Mouse (Mus musculus) forebrain, embryonic 15.5 days (tissue): Measurements from ENCODE around the gene Dapk3. TPM values are rescaled to one million over a fixed set of nuclear protein-coding genes. Genes with fewer than 3 reads are reported as not detected.
"Not testable (repeated sequence)": the region's sequence is repeated elsewhere in the genome, so short reads cannot be mapped to it uniquely, and the experiment has no call there.

ENCODE experiments used
- ATAC-seq: fragments of 200-750 bp; cut with Nextera tagmentation; replicated peaks from 2 replicates; pipeline ENCODE4 v1.8.0; 2017; ENCODE audit warnings: mild to moderate bottlenecking, moderate TSS enrichment, moderate library complexity
- H3K27ac ChIP-seq: fragments of 300-500 bp; sonication (generic); replicated peaks from 2 replicates; pipeline ENCODE4 v1.5.1; 2015; ENCODE audit warnings: mild to moderate bottlenecking, inconsistent platforms
- H3K27me3 ChIP-seq: fragments of 300-500 bp; sonication (generic); 2 replicates; pipeline ENCODE4 v1.6.1; 2015; ENCODE audit warnings: inconsistent platforms
- H3K36me3 ChIP-seq: fragments of 300-500 bp; sonication (generic); 2 replicates; pipeline ENCODE4 v1.6.1; 2015; ENCODE audit warnings: mild to moderate bottlenecking, inconsistent platforms
- H3K4me1 ChIP-seq: fragments of 300-500 bp; sonication (generic); 2 replicates; pipeline ENCODE4 v1.6.1; 2015; ENCODE audit warnings: inconsistent platforms
- H3K4me2 ChIP-seq: fragments of 300-500 bp; sonication (generic); replicated peaks from 2 replicates; pipeline ENCODE4 v1.6.1; 2015; ENCODE audit warnings: mild to moderate bottlenecking, inconsistent platforms
- H3K4me3 ChIP-seq: fragments of 300-500 bp; sonication (generic); 2 replicates; pipeline ENCODE4 v1.5.1; 2015; ENCODE audit warnings: mild to moderate bottlenecking, inconsistent platforms
- H3K9ac ChIP-seq: fragments of 300-500 bp; sonication (generic); replicated peaks from 2 replicates; pipeline ENCODE4 v1.6.1; 2015; ENCODE audit warnings: mild to moderate bottlenecking, inconsistent platforms
- H3K9me3 ChIP-seq: fragments of 300-500 bp; sonication (generic); 2 replicates; pipeline ENCODE4 v1.6.1; 2016; ENCODE audit warnings: inconsistent platforms
- WGBS: fragments of 180-500 bp; shearing (Covaris S2); methylation state at CpG from one replicate; pipeline ENCODE4 v1.1.7; 2015; ENCODE audit warnings: mixed read lengths; 5-methylcytosine and 5-hydroxymethylcytosine counted together
- polyA plus RNA-seq: library from polyadenylated mRNA; unstranded; fragments of >200 nt; fragmentation: Nextera tagmentation; extraction: Ambion mirVana; gene quantifications from 2 replicates; pipeline ENCODE4 v1.2.1, GENCODE M21; 2015

Dapk3 gene
- polyA plus RNA-seq, 1 experiment from 2014 or later: 56.8 TPM

DNA sequence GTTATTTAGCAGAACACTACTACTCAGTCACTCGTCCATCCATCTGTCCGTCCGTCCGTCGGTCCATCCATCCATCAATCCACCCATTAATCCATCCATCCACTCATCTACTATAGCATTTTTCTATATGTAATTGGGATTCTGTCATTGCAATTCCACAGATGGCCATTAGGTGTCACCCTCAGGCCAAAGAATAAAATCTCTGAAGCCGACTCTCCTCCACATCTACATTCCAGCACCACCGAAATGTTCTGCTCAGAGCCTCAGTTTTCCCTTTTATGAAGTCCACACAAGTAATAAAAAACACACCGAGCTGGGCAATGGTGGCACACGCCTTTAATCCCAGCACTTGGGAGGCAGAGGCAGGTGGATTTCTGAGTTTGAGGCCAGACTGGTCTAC is 15.4 kb downstream of the Dapk3 start:
- Histone ChIP-seq H3K27me3 (peaks cover 35% of the 10 kb centered on the region; the same call in 1 of the 2 replicates), H3K4me2 (no peak overlapping the region), H3K4me1 (peaks cover 6% of the 10 kb centered on the region), H3K27ac (no peak overlapping the region), H3K9ac (no peak overlapping the region), H3K36me3 (no peaks in the 10 kb centered on the region), H3K9me3 (no peaks in the 10 kb centered on the region), H3K4me3 (no peak overlapping the region)
- WGBS: 3% methylated on average over 9 of the region's 9 CpGs
- ATAC-seq: no peak

DNA sequence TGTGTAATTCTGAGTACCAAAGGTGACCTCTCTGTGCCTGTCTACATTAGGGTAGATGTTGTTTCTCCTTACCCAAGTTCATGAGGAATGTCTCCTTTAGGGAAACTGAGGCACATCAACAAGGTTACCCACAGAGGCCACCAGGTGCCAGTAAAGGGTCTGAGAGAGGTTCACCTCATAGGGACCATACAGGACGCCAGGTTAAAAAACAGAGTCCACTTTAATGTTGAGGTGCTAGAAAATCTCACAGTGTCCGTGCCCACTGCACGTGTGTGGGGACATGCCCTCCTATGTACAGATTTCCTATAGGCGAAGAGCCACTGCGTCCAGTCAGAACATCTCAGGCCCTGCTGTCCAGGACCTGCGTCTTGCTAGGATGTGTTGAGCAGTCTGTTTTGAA is 16.2 kb downstream of the Dapk3 start:
- Histone ChIP-seq H3K27me3 (peaks cover 33% of the 10 kb centered on the region; the same call in 1 of the 2 replicates), H3K4me1 (0 out of 2 replicates have a peak, but pooled peaks cover 3% of the 10 kb centered on the region), H3K4me2 (no peak overlapping the region), H3K27ac (no peak overlapping the region), H3K9me3 (no peaks in the 10 kb centered on the region), H3K9ac (no peak overlapping the region), H3K4me3 (no peak overlapping the region), H3K36me3 (no peaks in the 10 kb centered on the region)
- WGBS: 86% methylated on average over 6 of the region's 6 CpGs
- no peak for ATAC-seq

DNA sequence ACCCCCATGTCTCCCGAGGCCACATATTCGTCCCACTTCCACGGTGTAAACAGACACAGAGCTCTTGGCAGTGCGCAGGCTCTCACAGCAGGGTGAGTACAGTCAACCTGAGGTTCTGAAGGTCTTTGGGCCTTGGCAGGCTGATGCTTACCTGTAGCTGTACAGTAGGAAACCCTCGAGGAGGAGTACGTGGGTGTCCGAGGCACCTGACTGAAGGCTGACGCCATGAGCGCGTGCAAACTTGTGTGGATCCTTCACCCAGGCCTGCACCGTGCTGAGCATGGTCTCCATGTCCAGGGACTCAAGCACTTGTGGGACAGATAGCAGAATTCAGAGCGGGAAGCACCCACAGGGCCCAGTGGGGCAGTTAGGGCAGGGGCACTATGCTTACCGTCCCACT is 17.3 kb downstream of the Dapk3 start:
- 88% methylated on average over 13 of the region's 13 CpGs for WGBS
- Histone ChIP-seq H3K27me3 (peaks cover 21% of the 10 kb centered on the region; the same call in 1 of the 2 replicates), H3K4me1 (no peaks in the 10 kb centered on the region), H3K36me3 (peaks cover 7% of the 10 kb centered on the region), H3K4me3 (no peak overlapping the region), H3K9ac (no peak overlapping the region), H3K4me2 (no peak overlapping the region), H3K27ac (no peak overlapping the region), H3K9me3 (no peaks in the 10 kb centered on the region)
- ATAC-seq: no peak

DNA sequence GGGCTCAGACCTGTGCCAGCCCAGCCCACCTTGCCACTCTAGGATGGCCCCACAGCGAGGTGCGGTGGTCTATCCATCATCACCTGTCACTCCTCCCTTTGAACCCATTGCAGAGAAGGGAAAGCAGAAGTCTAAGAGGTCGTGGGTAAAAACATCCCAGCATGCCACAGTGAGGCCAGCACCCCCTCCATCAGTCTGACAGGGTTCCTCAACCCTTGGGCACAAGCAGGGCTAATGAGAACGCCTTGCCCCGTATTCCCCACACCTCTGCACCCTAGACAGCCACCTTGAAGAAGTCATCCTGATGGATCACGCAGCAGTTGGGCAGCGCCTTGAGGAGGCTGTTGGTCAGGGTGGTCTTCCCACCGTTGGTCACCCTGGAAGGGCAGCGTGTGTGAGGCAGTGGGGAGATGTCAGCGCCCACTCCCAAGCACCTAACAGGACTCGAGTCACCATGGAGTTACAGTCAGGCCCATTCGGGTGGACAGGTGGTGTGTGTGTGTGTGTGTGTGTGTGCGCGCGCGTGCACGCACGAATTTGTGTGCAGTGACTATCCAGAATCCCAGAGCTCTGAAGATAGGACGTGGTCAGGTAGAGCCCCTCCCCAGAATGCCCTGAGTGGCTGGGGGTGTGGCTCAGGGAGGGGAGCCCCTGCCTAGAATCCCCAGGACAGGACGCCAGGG is 17.9 kb downstream of the Dapk3 start:
- WGBS: 80% methylated on average over 20 of the region's 20 CpGs
- Histone ChIP-seq H3K27ac (no peak overlapping the region), H3K27me3 (peaks cover 15% of the 10 kb centered on the region; the same call in 1 of the 2 replicates), H3K9me3 (no peaks in the 10 kb centered on the region), H3K4me2 (no peak overlapping the region), H3K4me3 (no peak overlapping the region), H3K36me3 (peaks cover 12% of the 10 kb centered on the region), H3K4me1 (no peaks in the 10 kb centered on the region), H3K9ac (no peak overlapping the region)
- ATAC-seq: no peak

DNA sequence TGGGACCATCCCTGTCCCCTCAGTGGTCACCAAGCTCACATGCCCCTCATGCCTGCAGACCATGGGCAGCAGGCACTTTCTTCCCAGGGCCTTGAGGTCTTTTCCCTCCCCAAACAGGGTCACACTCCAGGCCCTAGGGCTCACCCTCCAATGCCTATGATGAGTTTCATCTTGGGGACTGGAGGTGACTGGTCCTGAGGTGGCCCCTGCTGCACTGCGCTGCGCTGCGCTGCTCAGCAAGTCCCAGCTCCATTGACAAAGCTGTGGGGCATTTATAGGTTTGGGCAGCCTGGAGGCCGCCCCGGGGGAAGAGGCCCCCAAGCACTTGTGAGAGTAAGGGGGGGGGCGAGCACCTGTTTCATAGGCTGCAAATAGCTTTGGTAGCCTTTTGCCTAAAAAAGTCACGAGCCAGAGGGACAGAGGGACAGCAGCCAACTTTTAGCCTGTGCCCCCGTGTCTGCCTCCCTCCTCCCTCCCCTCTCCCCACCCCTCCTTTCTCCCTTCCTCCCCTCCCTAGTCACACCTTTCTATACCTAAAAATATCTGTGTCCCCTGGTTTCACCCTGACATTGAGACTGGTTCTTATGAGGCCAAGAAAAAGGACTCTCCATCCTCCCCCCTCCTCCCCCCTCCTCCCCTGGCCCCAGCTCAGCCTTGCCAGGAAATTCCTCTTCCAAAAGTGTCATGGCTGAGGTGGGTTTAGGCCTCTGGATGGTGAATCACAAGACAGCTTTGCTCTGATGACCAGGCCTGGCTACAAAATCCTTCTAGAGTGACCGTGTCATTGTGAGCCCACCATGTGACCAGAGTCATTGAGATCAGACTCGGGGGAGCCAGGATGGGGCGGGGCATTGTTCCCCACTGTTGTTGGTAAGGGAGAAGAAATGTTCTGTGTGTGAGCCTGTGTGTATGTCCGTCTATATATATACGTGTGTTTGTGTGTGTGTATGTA is 19.3 kb downstream of the Dapk3 start, which contains the start of gene Nmrk2:
TSS of gene Nmrk2 (minus strand) at position 245 of the 952 bp plus-strand sequence.
- Histone ChIP-seq H3K4me3 (no peak within 1 kb of the TSS), H3K4me2 (no peak within 1 kb of the TSS), H3K36me3 (peaks cover 21% of the 10 kb centered on the region), H3K9me3 (no peaks in the 10 kb centered on the region), H3K4me1 (no peaks in the 10 kb centered on the region), H3K27me3 (peaks cover 4% of the 10 kb centered on the region; the same call in 1 of the 2 replicates), H3K27ac (no peak within 1 kb of the TSS), H3K9ac (no peak within 1 kb of the TSS)
- WGBS: 56% methylated on average over 13 of the region's 13 CpGs
- ATAC-seq: no peak

DNA sequence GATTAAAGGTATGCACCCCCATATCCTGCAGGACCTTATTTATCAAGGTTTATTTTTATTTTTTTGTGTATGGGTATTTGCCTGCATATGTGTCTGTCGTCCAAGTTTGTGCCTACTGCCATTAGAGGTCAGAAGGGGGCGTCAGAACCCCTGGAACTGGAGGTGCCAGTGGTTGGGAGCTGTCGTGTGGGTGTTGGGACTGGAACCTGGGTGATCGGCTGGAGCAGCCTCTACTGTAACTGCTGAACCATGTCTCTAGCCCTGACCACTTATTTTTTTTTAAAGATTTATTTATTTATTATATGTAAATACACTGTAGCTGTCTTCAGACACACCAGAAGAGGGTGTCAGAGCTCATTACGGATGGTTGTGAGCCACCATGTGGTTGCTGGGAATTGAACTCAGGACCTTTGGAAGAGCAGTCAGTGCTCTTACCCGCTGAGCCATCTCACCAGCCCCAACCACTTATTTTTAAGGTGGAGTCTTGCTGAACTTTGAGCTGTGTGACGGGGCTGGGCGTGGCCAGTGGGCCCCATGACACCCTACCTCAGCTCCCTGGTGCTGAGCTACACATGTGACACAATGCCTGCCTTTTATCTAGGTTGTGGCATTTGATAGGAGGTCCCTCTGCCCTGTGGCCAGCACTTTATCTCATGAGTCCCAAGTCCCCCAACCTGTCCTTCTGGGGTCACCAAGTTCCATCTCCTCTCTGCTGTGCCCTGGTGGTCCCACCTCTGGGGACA is 20.3 kb downstream of the Dapk3 start:
- Histone ChIP-seq H3K27ac (no peak overlapping the region), H3K9me3 (no peaks in the 10 kb centered on the region), H3K4me2 (no peak overlapping the region), H3K9ac (no peak overlapping the region), H3K4me1 (no peaks in the 10 kb centered on the region), H3K4me3 (no peak overlapping the region), H3K36me3 (peaks cover 32% of the 10 kb centered on the region), H3K27me3 (no peaks in the 10 kb centered on the region; the same call in 1 of the 2 replicates)
- 76% methylated on average over 8 of the region's 8 CpGs for WGBS
- ATAC-seq: no peak

DNA sequence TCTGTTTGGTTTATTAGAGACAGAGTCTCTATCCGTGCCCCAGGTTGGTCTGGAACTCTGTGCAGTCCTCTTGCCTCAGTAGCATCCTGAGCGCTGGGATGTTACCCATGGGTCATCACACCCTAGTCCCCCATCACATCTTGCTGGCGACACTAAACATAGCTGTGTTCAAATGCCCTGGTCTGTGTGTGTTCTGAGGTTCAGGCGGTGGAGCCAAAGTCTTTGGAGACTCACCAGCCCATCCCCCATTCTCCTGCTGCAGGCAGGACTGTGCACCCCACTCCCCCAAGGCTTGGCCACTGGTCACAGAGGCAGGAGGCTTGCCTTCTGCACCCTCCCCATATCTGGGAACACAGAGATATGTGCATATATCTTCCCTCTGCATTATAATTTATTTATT is 21.3 kb downstream of the Dapk3 start:
- H3K27ac ChIP-seq: 0 out of 2 replicates have a peak overlapping the region, but pooled peaks have one; percentile 14
- H3K9me3 ChIP-seq: no peaks in the 10 kb centered on the region
- no peaks in the 10 kb centered on the region for H3K4me1 ChIP-seq
- WGBS: 71% methylated on average over 4 of the region's 4 CpGs
- H3K4me3 ChIP-seq: no peak overlapping the region
- peaks cover 40% of the 10 kb centered on the region for H3K36me3 ChIP-seq
- H3K9ac ChIP-seq: no peak overlapping the region
- ATAC-seq: 0 out of 2 replicates have a peak, but pooled peaks have one; percentile 15
- H3K4me2 ChIP-seq: no peak overlapping the region
- H3K27me3 ChIP-seq: no peaks in the 10 kb centered on the region; the same call in 1 of the 2 replicates

DNA sequence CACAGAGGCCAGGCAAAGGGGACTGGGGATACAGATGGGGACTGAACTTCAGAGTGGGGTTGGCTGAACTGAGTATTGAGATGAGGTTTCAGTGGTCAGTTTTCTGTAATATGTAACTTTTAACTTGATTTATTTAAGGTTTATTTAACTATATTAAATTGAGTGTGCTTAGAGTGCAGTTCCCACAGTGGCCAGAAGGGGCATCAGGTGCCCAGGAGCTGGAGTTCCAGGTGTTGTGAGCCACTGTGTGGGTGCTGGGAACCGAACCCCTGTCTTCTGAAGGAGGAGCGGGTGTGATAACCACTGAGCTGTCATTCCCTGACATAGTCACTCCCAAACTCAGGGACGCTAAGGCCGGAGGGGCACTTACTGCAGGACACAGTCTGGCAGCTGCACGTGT is 27.3 kb downstream of the Dapk3 start:
- peaks cover 89% of the 10 kb centered on the region for H3K36me3 ChIP-seq
- 97% methylated on average over 5 of the region's 5 CpGs for WGBS
- no peaks in the 10 kb centered on the region for H3K4me1 ChIP-seq
- no peak for ATAC-seq
- no peak overlapping the region for H3K27ac ChIP-seq
- peaks cover 6% of the 10 kb centered on the region; the same call in 1 of the 2 replicates for H3K9me3 ChIP-seq
- H3K9ac ChIP-seq: no peak overlapping the region
- no peaks in the 10 kb centered on the region for H3K27me3 ChIP-seq
- no peak overlapping the region for H3K4me2 ChIP-seq
- H3K4me3 ChIP-seq: no peak overlapping the region

DNA sequence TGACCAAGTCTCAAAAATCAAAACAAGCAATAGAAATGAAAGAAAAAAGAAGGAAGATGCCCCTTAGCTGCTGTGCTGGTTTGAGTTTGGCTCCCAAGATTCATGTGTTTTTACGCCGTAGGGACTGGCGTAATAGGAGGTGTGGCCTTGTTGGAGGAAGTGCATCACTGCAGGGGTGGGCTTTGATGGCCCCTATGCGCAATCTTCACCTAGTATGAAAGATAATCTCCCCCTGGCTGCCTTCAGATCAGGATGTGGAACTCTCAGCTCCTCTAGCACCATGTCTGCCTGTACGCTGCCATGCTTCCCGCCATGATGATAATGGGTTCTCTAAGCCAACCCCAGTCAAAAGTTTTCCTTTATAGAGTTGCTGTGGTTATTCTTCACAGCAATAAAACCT is 33.5 kb downstream of the Dapk3 start:
- peaks cover 80% of the 10 kb centered on the region for H3K36me3 ChIP-seq
- H3K4me3 ChIP-seq: no peak overlapping the region
- H3K27me3 ChIP-seq: no peaks in the 10 kb centered on the region
- 92% methylated on average over 6 of the region's 6 CpGs for WGBS
- H3K9me3 ChIP-seq: peaks cover 6% of the 10 kb centered on the region; the same call in 1 of the 2 replicates
- no peak overlapping the region for H3K27ac ChIP-seq
- H3K9ac ChIP-seq: no peak overlapping the region
- H3K4me1 ChIP-seq: no peaks in the 10 kb centered on the region
- no peak overlapping the region for H3K4me2 ChIP-seq
- ATAC-seq: no peak

DNA sequence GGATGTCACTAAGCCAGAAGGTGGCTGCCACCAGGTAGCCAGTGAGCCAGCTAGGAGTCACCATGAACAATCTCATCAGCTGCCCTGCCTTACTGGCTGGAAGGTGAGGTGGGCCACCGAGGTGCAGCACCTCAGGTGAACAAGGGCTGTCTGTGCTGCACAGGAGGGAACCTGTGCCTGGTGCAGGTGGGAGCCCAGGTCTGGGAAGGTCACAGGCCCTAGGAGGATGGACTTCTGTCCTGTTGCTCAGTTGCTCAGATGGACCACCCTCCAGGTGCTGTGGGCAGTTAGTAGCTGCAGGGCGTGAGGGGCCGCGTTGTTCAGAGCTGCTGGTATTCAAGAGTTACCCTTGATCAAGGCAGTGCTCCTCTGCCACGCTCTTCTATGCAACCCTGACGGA is 34.0 kb downstream of the Dapk3 start:
- H3K27me3 ChIP-seq: no peaks in the 10 kb centered on the region
- H3K4me2 ChIP-seq: no peak overlapping the region
- H3K27ac ChIP-seq: no peak overlapping the region
- no peak for ATAC-seq
- H3K4me1 ChIP-seq: no peaks in the 10 kb centered on the region
- no peak overlapping the region for H3K4me3 ChIP-seq
- 88% methylated on average over 6 of the region's 6 CpGs for WGBS
- H3K9ac ChIP-seq: no peak overlapping the region
- peaks cover 81% of the 10 kb centered on the region for H3K36me3 ChIP-seq
- peaks cover 5% of the 10 kb centered on the region; the same call in 1 of the 2 replicates for H3K9me3 ChIP-seq

DNA sequence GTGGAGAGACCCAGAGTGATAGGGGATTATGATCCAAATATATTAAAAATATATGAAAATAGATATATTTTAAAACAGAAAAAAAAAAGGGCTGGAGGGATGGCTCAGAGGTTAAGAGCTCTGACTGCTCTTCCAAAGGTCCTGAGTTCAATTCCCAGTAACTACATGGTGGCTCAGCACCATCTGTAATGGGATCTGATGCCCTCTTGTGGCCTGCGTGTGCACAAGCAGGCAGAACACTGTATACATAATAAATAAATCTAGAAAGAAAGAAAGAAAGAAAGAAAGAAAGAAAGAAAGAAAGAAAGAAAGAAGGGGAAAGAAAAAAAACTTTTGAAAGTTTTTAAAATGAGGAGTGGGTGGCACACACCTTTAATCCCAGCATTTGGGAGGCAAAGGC is 34.5 kb downstream of the Dapk3 start:
- not testable (repeated sequence) for H3K9me3 ChIP-seq, H3K27ac ChIP-seq, H3K4me1 ChIP-seq, ATAC-seq, H3K9ac ChIP-seq, H3K4me2 ChIP-seq, H3K27me3 ChIP-seq, H3K4me3 ChIP-seq
- WGBS: 26% methylated on average over 1 of the region's 1 CpGs
- peaks cover 80% of the 10 kb centered on the region for H3K36me3 ChIP-seq
